Mouse (Mus musculus) forelimb bud, embryonic 11.5 days (tissue): ENCODE results near the gene Terf2.
"Not testable (repeated sequence)": the region's sequence is repeated elsewhere in the genome, so short reads cannot be mapped to it uniquely, and the experiment has no call there.

Source experiments
- DNase-seq: peaks from one replicate; pipeline ENCODE4 v3.0.0-alpha.2; 2012; ENCODE audit warnings: low read depth, low spot score

Gene Terf2

DNA sequence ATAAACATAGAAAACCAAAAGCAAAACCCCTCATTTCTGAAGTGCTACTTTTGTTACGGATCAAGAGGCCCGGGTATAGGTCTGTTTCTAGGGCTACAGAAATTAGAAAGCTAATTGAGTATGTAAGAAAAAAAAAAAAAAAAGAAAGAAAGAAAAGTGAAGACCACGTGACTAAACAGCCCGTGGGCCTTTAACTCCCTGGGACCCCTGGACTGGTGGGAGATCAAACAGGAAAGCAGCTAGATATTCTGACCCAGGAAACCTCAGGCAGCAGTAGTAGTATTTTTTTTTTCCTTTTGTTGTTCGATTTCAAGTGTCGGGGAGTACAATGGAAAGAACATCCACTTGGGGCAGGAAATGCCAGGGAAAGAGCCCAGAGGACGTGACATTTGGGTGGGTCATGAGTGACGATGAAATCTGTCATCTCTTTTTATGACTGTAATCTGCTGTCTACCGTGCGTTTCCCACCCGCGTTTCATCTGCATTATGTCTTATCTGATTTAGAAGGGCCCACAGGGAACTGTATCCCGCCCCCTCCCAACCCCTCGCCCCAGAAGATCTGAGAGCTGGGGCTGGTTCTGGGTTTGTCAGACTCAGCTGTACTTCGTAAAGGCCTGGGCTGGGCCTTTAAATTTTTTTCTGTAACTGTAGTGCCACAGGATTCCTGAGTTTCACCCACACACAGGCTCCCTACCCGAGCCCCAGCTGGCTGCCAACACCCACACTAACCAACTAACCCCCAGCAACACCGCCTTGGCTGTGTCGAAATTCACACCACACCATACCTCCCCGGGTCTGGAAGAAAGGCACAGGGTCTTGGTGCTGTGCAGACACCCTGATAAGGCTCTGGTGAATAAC lies 18.0 kb upstream of the Terf2 start:
- DNase-seq = no peak

DNA sequence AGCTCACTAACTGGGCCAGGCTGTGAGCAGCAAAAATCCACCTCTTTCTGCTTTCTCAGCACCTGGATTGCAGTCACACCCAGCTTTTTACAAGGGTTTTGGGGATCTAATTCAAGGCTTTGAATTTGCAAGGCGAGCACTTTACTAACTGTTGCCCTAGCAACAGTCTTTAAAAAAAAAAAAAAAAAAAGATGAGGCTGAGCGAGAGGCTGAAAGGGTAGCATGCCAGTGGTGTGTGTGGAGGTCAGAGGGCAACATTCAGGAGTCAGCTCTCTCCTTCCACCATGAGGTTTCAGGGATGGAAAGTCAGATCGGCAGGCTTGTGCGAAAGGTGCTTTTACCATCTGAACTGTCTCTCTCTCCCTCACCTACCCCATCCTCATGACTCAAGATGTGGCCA lies 16.9 kb upstream of the Terf2 start:
- no peak for DNase-seq

DNA sequence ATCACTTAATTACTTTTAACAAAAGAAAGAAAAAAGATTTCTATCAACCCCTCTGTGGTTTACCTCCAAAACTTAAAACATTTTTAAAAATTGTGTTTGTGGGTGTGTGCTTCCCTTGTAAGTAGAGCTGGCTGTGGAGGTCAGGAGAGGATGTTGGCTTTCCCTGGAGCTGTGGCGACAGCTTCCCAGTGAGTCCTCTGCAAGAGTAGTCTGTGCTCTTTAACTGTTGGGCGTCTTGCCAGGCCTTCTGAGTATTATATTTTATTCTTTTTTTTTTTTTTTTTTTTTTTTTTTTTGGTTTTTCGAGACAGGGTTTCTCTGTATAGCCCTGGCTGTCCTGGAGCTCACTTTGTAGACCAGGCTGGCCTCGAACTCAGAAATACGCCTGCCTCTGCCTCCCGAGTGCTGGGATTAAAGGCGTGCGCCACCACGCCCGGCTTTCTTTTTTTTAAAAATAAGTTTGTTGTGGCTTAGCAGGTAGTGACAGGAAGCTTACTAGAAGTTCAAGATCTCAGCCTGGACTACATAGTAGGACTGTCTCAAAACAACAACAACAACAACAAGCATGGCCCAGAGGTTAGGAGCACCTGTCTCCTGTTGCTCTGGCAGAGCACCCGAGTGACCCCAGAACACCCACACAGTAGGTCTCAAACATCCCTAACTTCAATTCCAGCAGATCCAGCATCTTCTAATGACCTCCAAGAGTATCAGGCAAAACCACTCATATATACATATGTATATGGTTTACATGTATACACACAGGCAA lies 15.2 kb upstream of the Terf2 start:
- no peak for DNase-seq

DNA sequence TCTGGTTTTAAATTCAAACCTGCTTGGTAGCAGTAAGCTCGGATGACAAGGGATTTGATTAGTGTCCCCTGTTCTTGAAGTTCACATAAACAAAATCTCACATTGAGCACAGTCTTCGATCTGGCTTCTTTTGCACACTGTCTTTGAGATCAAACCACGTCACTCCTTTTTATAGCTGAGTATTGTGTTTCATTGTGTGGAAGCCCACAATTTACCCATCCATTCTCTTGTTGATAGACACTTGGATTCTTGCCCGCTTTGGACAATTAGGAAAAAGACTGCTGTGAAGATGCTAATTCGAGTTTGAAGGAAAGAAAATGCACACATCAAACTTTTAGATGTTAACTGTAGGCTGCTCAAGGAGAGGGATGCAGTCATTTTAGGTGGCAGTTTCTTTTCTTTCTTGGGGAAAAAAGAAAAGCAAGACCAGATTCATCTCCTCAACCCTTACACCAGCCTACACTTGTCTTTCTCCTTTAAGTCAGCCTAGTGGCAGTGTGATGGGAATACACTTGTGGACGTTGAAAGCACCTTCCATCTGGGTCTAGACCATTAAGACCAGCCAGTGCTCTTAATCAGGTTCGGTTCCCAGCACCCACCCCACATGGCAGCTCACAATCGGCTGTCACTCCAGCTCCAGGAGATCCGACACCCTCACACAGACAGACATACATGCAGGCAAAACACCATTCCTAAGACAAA lies 14.4 kb upstream of the Terf2 start:
- DNase-seq = no peak

DNA sequence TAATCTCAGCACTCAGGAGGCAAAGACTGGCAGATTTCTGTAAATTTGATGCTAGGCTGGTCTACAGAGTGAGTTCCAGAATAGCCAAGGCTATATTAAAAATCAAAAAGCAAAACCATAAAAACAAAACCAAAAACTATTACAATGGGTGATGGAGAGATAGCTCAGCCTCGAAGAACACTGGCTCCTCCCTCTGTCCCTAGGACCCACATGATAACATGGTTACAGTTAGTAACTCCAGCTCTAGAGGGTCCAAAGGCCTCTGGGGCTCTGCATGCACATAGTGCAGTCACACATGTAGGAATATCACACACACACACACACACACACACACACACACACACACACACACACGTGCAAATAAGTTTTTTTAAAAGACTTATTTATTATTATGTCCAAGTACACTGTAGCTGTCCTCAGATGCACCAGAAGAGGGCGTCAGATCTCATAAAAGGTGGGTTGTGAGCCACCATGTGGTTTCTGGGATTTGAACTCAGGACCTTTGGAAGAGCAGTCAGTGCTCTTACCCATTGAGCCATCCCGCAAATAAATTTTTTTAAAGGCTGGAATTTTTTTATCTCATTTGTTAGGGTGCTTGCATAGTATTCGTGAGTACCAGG lies 13.6 kb upstream of the Terf2 start:
- no peak for DNase-seq

DNA sequence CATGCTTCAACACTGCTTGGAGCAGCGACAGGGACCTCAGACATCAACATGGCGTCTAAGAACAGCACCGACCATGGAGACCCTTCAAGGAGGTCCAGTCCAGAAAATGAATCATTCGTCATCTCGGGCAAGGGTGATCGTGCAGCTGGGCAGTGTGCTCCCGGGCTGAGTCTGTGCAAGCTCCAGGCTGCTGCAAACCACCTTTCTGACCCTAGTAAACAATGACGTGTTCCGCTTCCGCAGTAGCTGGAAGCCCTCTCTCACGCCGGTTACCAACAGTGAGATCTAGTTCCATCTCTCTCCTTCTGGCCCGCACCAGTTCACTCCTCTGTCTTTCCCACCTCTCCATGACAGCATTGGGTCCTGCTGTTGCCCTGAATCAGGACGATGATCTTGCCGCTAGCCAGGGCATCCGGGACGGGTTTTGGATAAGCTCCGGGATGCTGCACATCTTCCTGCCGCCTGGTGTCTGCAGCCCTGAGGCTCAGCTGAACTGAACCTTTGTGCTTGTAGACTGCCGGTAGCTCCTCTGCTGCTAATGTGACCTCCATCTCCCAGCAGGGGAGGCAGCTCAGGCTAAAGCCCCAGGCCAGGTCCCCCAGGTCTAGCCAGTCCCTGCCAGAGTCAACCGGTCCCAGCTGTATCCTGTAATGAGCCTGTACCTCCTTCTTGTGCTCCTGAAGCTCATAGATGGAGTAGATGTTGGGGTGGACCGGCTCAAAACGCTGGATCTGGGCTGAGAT lies 12.8 kb upstream of the Terf2 start:
- no peak for DNase-seq

DNA sequence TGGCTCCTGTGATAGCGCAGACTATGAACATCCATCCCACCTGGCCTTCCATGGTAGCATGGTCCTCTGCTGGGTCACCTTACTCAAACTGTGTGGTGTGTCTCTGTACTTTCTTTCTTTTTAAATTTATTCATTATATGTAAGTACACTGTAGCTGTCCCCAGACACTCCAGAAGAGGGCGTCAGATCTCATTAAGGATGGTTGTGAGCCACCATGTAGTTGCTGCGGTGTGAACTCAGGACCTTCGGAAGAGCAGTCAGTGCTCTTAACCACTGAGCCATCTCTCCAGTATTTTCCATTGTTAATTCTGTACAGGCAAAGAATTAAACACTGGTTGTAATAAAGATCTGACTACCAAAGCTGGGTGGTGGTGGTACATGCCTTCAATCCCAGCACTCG lies 11.7 kb upstream of the Terf2 start:
- not testable (repeated sequence) for DNase-seq

DNA sequence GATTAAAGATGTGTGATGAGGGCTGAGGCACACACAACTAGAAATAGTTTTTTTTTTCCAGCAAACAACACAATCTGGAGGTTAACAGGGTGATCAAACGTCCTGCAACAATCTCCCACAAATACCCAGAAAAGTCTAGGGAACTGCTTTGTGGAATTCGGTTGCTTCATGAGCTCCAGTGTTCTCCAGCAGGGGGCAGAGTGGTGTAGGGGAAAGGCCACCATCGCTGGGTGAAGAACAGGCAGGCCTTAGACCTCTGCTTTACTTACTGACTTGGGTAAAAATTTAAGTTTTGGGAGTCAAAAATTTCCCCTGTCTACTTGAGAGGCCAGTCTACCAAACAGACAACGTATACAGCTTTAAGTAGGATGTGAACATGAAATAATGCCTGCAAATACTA lies 8.2 kb upstream of the Terf2 start:
- peak; percentile 75 for DNase-seq

DNA sequence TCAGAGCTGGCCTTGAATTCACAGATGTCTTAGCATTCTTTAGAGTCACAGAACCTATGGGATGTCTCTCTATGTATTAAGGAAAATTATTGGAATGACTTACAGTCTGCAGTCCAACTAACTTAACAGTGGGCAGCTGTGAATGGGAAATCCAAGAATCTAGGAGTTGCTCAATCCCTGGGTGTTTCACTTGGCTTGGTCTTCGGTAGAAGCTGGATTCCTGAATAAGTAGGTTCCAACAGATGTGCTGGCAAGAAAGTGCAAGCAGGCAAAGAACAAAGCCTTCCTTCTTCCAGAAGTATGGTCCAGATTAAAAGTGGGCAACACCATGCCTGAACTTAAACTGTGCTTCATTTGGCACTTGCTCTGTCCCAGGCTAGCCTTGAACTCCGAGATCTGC lies 4.3 kb upstream of the Terf2 start:
- DNase-seq = no peak

DNA sequence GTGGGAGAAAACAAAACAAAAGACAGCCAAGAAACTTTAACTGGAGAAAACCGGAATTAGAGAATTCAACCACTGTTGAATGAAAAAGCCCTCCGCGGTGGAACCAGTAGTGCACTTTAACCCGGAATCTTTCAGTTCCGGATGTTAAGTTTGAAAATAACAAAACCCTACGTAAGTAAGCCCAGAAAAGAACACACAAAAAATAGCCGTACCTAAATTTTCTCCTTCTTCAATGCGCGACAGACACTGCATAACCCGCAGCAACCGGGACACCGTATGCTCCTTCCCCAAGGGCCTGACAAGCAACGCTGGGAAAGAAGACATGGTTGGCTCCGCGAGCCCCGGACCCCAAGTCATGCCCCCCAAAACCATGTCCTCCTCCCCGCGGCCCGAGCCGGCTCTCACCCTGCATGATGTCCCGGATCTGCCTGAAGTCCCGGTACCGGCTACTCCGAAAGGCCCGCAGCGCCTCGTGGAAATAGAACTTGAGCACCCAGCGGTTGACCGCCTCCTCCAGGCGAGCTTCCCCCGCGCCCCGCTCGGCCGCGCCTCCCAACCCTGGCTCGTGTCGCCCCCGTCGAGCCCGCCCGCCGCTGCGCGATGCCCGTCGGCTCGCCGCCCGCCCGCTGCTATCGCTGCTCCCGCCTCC lies 506 bp downstream of the Terf2 start:
- no peak for DNase-seq

DNA sequence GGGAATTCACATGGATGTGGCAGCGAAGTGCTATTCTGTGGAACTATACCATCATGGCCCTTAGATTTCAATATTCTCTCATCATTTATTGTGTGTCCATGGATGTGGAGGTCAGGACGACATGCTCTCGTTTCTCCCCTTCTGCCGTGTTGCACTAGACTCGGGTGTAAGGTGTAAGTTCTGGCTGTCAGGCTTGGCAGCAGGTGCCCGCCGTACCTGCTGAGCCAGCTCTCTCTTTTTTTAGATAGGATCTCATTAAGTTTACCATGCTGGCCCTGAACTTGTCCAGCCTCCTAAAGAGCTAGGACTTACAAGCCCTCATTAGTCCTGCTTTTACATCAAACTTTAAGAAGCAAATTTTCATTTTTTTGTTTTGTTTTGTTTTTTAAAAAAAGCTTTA lies 5.8 kb downstream of the Terf2 start:
- DNase-seq = no peak

DNA sequence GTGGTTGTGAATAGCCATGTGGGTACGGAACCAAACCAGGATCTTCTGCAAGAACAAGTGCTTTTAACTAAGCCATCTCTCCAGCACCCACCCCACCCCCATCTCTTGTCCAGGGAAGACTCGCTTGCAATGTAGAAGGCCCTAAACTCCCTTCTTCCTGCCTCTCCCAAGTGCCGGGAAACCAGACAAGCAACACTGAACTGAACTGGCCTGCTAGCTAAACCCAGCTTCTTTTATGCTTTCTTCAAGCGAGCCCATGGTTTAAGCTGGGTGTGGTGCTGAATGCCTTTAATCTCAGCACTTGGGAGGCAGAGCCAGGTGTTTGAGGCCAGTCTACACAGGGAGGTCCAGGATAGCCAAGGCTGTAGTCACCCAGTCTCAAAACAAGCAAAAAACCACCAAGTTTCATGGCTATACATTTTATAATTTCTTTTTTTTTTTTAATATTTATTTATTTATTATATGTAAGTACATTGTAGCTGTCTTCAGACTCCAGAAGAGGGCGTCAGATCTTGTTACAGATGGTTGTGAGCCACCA lies 7.8 kb downstream of the Terf2 start:
- no peak for DNase-seq

DNA sequence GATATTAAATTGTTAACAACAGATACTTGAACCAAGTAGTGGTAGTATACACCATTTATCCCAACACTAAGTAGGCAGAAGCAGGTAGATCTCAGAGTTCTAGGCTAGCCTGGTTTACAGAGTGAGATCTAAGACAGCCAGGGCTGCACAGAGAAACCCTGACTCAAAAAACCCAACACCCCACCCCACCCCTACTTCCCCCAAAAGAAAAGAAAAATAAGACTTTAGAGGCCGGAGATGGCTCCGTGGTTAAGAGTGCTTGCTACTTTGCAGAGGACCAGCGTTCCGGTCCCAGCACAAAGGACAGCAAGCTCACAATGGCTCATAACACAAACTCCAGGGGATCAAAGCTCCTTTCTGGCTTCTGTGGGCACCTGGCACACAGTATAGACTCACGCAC lies 10.3 kb downstream of the Terf2 start:
- DNase-seq = no peak

DNA sequence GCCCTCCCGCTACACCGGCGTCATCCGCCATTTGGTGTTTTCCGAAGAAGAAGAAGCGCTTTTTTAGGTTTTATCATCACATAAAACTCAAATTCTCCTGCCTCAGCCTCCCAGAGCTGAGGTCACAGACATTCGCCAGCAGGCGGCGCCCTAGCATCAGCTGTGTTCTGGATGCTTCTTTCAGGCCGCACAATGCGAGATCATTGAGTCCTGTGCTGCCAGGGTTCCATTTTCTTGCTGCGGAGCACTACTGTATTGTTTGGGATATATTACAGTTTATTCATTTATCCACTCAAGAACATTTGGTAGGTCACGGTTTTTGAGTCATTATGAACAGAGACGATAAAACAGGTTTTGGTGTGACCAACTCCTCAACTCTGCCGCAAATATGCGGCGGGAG lies 11.0 kb downstream of the Terf2 start:
- DNase-seq = no peak

DNA sequence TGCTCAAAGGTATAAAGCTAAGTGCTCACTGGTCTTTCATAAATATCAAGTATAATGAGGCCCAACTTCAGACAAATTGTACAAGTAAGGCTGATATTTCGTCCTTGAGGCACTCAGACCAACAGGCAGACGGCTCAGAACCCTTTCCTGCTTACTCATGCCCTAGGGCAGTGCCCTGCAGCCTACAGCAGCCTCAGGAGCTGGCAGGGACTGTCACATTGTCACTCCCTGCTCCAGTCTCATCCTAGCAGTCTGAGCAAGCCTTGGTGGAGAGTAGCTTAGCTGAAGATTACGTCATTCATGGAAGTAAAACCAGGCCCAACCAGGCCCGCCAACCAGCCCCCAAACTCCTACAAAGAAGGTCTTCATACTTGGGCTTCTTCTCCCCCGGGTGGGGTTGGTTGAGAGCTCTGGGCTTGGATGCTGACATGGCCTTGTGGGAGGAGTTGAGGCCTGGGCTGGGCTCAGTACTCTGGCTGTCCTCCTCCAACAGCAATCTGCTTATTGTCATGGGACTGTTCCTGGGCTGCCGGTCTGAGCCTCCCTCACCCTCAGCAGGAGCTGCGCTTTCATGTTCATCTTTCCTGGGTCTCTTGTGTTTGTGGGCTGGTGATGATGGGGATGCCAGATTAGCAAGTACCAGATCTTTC lies 20.0 kb downstream of the Terf2 start:
- DNase-seq = no peak

DNA sequence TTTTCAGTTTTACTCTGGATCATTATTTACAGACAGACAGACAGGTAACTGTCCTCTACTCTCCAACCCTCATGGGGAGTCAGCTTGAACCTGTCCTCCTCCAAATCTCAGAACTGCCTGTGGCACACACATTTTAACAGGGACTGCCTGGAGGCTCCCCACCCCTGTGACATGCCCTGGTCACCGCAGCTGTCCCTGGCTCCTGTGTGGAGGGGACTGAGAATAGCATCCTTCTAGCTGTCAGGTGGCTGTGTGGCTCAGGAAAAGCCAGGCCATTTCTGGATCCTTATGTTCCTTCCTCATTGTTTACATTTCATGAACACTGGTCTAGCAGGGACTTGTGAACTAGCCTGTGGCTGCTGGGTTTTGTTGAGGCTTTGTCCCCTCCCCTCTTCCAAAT lies 22.2 kb downstream of the Terf2 start:
- no peak for DNase-seq

DNA sequence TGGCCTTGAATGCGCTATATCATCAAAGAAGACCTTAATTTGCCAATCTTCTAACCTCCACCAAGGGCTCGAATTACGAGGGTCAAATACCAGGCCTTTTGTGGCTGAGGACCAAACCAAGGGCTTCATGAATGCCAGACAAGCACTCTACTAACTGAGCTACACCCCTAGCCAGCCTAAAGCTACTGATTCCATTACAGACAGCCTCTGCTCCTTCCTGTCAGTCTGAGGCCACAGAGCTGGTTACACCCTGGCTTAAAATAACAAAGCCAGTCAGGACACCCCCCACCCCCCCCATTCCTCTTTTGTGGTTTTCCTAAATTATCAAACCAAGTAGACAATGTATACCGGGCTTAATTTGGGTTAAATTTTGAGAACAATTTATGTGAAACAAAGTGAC lies 22.6 kb downstream of the Terf2 start:
- no peak for DNase-seq

DNA sequence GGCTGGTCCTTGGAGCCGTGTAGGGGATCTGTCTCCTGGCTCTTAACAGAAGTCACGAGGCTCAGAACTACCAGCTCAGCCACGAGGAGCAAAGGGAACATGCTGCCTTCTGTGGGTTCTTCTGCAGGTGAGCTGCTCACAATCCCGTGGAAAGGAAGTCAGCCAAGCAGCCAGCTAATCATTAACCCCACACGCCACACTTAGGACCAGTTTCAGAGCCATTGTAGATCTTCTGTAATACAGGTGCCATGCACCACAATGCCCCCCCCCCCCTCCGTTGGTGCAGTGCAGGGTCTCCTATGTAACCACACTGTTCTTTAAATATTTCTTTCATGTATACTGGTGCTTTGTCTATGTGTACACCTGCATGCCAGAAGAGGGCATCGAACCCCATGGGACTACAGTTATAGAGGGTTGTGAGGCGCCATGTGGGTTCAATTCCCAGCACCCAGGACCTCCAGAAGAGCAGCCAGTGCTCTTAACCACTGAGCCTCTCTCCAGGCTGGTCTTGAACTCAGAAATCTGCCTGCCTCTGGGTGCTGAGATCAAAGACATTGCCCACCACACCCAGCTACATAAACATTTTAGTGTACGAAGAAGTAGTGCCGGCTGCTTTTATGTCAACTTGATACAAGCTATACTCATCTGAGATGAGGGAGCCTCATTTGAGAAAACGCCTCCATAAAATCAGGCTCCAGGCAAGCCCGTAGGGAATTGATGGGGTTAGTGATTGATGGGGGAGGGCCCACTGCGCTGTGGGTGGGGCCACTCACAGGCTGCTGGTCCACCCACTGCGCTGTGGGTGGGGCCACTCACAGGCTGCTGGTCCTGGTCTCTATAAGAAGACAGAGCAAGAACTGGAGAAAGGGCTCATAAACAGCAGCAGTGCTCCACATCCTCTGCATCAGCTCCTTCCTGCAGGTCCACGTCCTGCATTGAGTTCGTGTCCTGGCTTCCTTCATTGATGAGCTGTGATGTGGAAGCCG lies 30.5 kb downstream of the Terf2 start, which contains the start of gene Tmed6:
Gene Tmed6 (minus strand): TSS at position 134 of the 986 bp plus-strand sequence.
- no peak for DNase-seq

DNA sequence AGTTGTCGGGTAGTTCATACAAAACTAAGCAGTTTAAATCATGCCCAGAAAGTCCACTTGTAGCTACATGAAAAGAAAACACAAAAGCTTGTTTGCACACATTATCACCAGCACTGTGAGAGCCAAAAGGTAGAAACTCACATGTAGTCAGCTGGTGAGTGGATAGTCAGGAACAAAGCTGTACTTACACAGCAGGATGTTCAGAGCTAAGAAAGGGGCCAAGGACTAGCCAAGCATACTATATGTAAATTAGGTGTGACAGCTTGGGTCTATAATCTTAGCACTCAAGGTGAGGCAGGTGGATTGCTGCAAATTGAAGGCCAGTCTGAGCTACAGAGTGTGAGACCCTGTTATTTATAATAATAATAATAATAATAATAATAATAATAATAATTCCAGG lies 33.7 kb downstream of the Terf2 start:
- no peak for DNase-seq
